Mouse (Mus musculus): Measurements from ENCODE around the gene Qsox2.

The Qsox2 gene

GRCm38 (mm10) chr2:26166890-26167289, 70.4 kb downstream of the Qsox2 start:
- no peak for DNase-seq (ENCODE audit: low spot score in 2 of 2)
